9 mouse cellular contexts compared by ENCODE assay signal in the genomic region with DNA sequence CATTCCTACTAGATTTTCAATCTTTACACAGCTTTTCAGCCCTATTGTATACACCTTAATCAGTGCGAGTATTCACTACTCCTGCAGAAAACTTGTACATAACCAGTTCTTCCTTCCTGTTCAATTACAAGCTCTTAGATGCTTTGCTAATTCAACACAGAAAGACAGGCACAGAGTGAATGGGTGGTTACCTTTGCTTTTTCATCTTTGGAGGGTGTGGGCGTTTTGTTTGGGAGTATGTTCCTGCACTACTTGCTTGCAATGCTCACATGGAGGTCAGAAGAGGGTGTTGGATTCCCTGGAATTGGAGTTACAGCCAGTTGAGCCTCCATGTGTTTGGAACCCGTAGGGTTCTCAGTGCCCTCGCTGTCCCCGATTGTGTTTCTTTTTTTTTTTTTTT. TPM values are rescaled to one million over a fixed set of nuclear protein-coding genes. Genes with fewer than 3 reads are reported as not detected.
A peak's percentile ranks its signal among the peaks of the same experiment; 100 is the strongest.
DNase-seq lines count a peak whose midpoint lies in the region; ATAC-seq and TF ChIP-seq lines count a peak whose summit lies in the region.
"Had no signal": no experiment of that assay in that cellular context is flagged by ENCODE, and none has a peak within 500 bp of the region (broad histone marks: within the 10 kb centered on the region; RNA-seq: fewer than 3 reads in every experiment).

No protein-coding gene starts in this region.

- no peak for TF ChIP-seq EP300 in heart, adult 2 months (IDR thresholded peaks at IDR 0.05; ENCODE audit: insufficient read depth, low read depth, low read length)

- peaks cover 8% of the 10 kb centered on the region for H3K4me1 ChIP-seq in heart, adult 2 months (ENCODE audit: control insufficient read depth, insufficient read depth, low read length)
- peaks cover 18% of the 10 kb centered on the region for H3K4me1 ChIP-seq in forebrain, embryonic 16.5 days (replicated peaks; ENCODE audit: control insufficient read depth, insufficient read depth, low read length)
- H3K4me1 ChIP-seq in liver, embryonic 15.5 days (replicated peaks), result peaks cover 29% of the 10 kb centered on the region

- ATAC-seq in forebrain, embryonic 16.5 days, result no peak
- ATAC-seq in liver, embryonic 15.5 days (ENCODE audit: insufficient read depth), result no peak

- no peak for TF ChIP-seq CTCF in heart, adult 2 months (IDR thresholded peaks at IDR 0.05)

- intact Hi-C loops in heart, adult 2 months (cut with DNase I), result loop anchor here (2.0 kb wide), 1 partner anchor 22 kb away; a partner anchor contains a TSS
- intact Hi-C loops in heart, postnatal 14 days (cut with DNase I), result no loop called here

- H3K79me2 ChIP-seq in heart, adult 2 months (replicated peaks; ENCODE audit: control insufficient read depth, insufficient read depth, low read length), result no peaks in the 10 kb centered on the region; the same call in 1 of the 2 replicates

- 46% methylated on average over 5 of the region's 5 CpGs for WGBS in heart, adult 2 months
- WGBS in forebrain, embryonic 16.5 days, result 51% methylated on average over 5 of the region's 5 CpGs
- 41% methylated on average over 5 of the region's 5 CpGs for WGBS in liver, embryonic 15.5 days (ENCODE audit: insufficient replicate concordance)

- no peak for TF ChIP-seq POLR2A in heart, adult 2 months (IDR thresholded peaks at IDR 0.05; ENCODE audit: insufficient read depth, low read depth, low read length)

- H3K9ac ChIP-seq in heart, adult 2 months (ENCODE audit: low read depth, low read length), result no peak overlapping the region
- peak overlapping the region; percentile 45; the same call in 1 of the 2 replicates for H3K9ac ChIP-seq in forebrain, embryonic 16.5 days (replicated peaks; ENCODE audit: low read depth, low read length)
- no peak overlapping the region for H3K9ac ChIP-seq in liver, embryonic 15.5 days

- H3K4me2 ChIP-seq in forebrain, embryonic 16.5 days (ENCODE audit: low read length), result peak overlapping the region; percentile 44
- peak overlapping the region; percentile 88 for H3K4me2 ChIP-seq in liver, embryonic 15.5 days

- peak overlapping the region; percentile 78 for H3K4me3 ChIP-seq in heart, adult 2 months
- peak overlapping the region; percentile 19; the same call in 1 of the 2 replicates for H3K4me3 ChIP-seq in forebrain, embryonic 16.5 days (replicated peaks; ENCODE audit: low read length)
- peak overlapping the region; percentile 97 for H3K4me3 ChIP-seq in liver, embryonic 15.5 days (replicated peaks)

- H3K9me3 ChIP-seq in forebrain, embryonic 16.5 days (ENCODE audit: control insufficient read depth, low read length), result no peaks in the 10 kb centered on the region
- no peaks in the 10 kb centered on the region for H3K9me3 ChIP-seq in liver, embryonic 15.5 days (replicated peaks)

- no peak for DNase-seq in heart, adult 2 months
- no peak for DNase-seq in heart, postnatal 14 days
- peak; percentile 25 for DNase-seq in CD4-positive helper T cell, adult 2 months (ENCODE audit: low read depth, low spot score)
- no peak for DNase-seq in right cerebral cortex, postnatal 14 days
- DNase-seq in cerebellum, adult 11-12 months, result no peak
- DNase-seq in left cerebral cortex, adult 8-10 months (ENCODE audit: low spot score in 2 of 2), result no peak

- peak overlapping the region; percentile 68 for H3K27ac ChIP-seq in heart, adult 2 months
- H3K27ac ChIP-seq in forebrain, embryonic 16.5 days (ENCODE audit: low read length), result no peak overlapping the region
- H3K27ac ChIP-seq in liver, embryonic 15.5 days (replicated peaks), result 0 out of 2 replicates have a peak overlapping the region, but pooled peaks have one; percentile 7

- no peaks in the 10 kb centered on the region for H3K27me3 ChIP-seq in heart, adult 2 months (ENCODE audit: control insufficient read depth, insufficient read depth, low read length)
- no peaks in the 10 kb centered on the region for H3K27me3 ChIP-seq in forebrain, embryonic 16.5 days (replicated peaks; ENCODE audit: control insufficient read depth, insufficient read depth, low read length)
- H3K27me3 ChIP-seq in liver, embryonic 15.5 days, result no peaks in the 10 kb centered on the region
- H3K27me3 ChIP-seq: Patski had no signal

- H3K36me3 ChIP-seq in heart, adult 2 months (ENCODE audit: control insufficient read depth, insufficient read depth, low read length), result peaks cover 16% of the 10 kb centered on the region
- H3K36me3 ChIP-seq in forebrain, embryonic 16.5 days (ENCODE audit: control insufficient read depth, insufficient read depth), result peaks cover 9% of the 10 kb centered on the region
- peaks cover 32% of the 10 kb centered on the region for H3K36me3 ChIP-seq in liver, embryonic 15.5 days (replicated peaks)

RNA-seq across cellular contexts. Expression of a gene that starts 0.8 kb away (rescaled TPM):
- total RNA-seq in heart, adult 2 months (2021), result 10 to 100 TPM in 1 of 2 experiments, 1 to 10 TPM in 1; 8.5 to 10.2 TPM
- polyA plus RNA-seq in heart, adult 2 months (2012; rRNA removed), result 12.9 and 18.9 TPM in 2 replicates
- 10 to 100 TPM; 10.7 to 11.6 TPM for total RNA-seq in heart, postnatal 14 days (2021)
- 19.4 and 20.9 TPM in 2 replicates for polyA plus RNA-seq in forebrain, embryonic 16.5 days (2015; fragmentation: Nextera tagmentation; extraction: Ambion mirVana)
- 5.8 and 6.6 TPM in 2 replicates for polyA plus RNA-seq in liver, embryonic 15.5 days (2015; fragmentation: Nextera tagmentation; extraction: Ambion mirVana)
- total RNA-seq in left cerebral cortex, adult 8-10 months (2022), result 10 to 100 TPM; 25.7 to 28.6 (median 26.2) TPM

RNA-seq across cellular contexts. Expression of a gene that starts 14.4 kb away (rescaled TPM):
- total RNA-seq in heart, adult 2 months (2021), result 1 to 10 TPM; 7.5 to 9.2 TPM
- 3.4 and 4.5 TPM in 2 replicates for polyA plus RNA-seq in heart, adult 2 months (2012; rRNA removed)
- total RNA-seq in heart, postnatal 14 days (2021), result 10 to 100 TPM in 1 of 2 experiments, 1 to 10 TPM in 1; 7.1 to 10.6 TPM
- polyA plus RNA-seq in forebrain, embryonic 16.5 days (2015; fragmentation: Nextera tagmentation; extraction: Ambion mirVana), result 41.4 and 46.2 TPM in 2 replicates
- polyA plus RNA-seq in liver, embryonic 15.5 days (2015; fragmentation: Nextera tagmentation; extraction: Ambion mirVana), result 22.2 and 23.3 TPM in 2 replicates
- 10 to 100 TPM; 16.8 to 21.3 (median 18.4) TPM for total RNA-seq in left cerebral cortex, adult 8-10 months (2022)

RNA-seq across cellular contexts. Expression of a gene that starts 14.6 kb away (rescaled TPM):
- total RNA-seq in heart, adult 2 months (2021), result 10 to 100 TPM; 35.8 to 42.2 TPM
- polyA plus RNA-seq in heart, adult 2 months (2012; rRNA removed), result 14.2 and 29.8 TPM in 2 replicates
- total RNA-seq in heart, postnatal 14 days (2021), result 10 to 100 TPM; 24.8 to 26.5 TPM
- 36.8 and 39.9 TPM in 2 replicates for polyA plus RNA-seq in forebrain, embryonic 16.5 days (2015; fragmentation: Nextera tagmentation; extraction: Ambion mirVana)
- 35.7 and 37.9 TPM in 2 replicates for polyA plus RNA-seq in liver, embryonic 15.5 days (2015; fragmentation: Nextera tagmentation; extraction: Ambion mirVana)
- total RNA-seq in left cerebral cortex, adult 8-10 months (2022), result 10 to 100 TPM; 22.0 to 24.3 (median 23.4) TPM

RNA-seq across cellular contexts. Expression of a gene that starts 22.2 kb away (rescaled TPM):
- 100 to 1,000 TPM; 195 to 216 TPM for total RNA-seq in heart, adult 2 months (2021)
- polyA plus RNA-seq in heart, adult 2 months (2012; rRNA removed), result 99.0 and 122 TPM in 2 replicates
- 100 to 1,000 TPM; 202 to 214 TPM for total RNA-seq in heart, postnatal 14 days (2021)
- polyA plus RNA-seq in forebrain, embryonic 16.5 days (2015; fragmentation: Nextera tagmentation; extraction: Ambion mirVana), result 189 and 203 TPM in 2 replicates
- polyA plus RNA-seq in liver, embryonic 15.5 days (2015; fragmentation: Nextera tagmentation; extraction: Ambion mirVana), result 159 and 170 TPM in 2 replicates
- 100 to 1,000 TPM; 104 to 113 (median 108) TPM for total RNA-seq in left cerebral cortex, adult 8-10 months (2022)

RNA-seq across cellular contexts. Expression of a gene that starts 28.3 kb away (rescaled TPM):
- under 1 TPM; 0.31 to 0.59 TPM for total RNA-seq in heart, adult 2 months (2021)
- 0.47 and 0.56 TPM in 2 replicates for polyA plus RNA-seq in heart, adult 2 months (2012; rRNA removed)
- under 1 TPM; 0.76 to 0.86 TPM for total RNA-seq in heart, postnatal 14 days (2021)
- polyA plus RNA-seq in forebrain, embryonic 16.5 days (2015; fragmentation: Nextera tagmentation; extraction: Ambion mirVana), result 622 and 653 TPM in 2 replicates
- polyA plus RNA-seq in liver, embryonic 15.5 days (2015; fragmentation: Nextera tagmentation; extraction: Ambion mirVana), result 2.1 and 2.5 TPM in 2 replicates
- total RNA-seq in left cerebral cortex, adult 8-10 months (2022), result 100 to 1,000 TPM; 273 to 287 (median 277) TPM

Comparison
In these comparisons a context has a peak if more than half of its experiments do, and no peak if none do; other contexts are left out.
1. H3K4me3 ChIP-seq: peak in every context shown above with its lines; median percentile 97 in liver, embryonic 15.5 days; 78 in heart, adult 2 months; 19 in forebrain, embryonic 16.5 days.